Mouse (Mus musculus) heart, postnatal 4 days (tissue): ENCODE measurements around the gene Klhl8. TPM values are rescaled to one million over a fixed set of nuclear protein-coding genes. Genes with fewer than 3 reads are reported as not detected.
"Not testable (repeated sequence)": the region's sequence is repeated elsewhere in the genome, so short reads cannot be mapped to it uniquely, and the experiment has no call there.

Experiments
- DNase-seq: peaks from one replicate; pipeline ENCODE4 v3.0.0; 2021
- total RNA-seq, 2 experiments: library from RNA; stranded (reverse); gene quantifications; 2 replicates each; pipeline ENCODE4 v1.2.3; 2021

Gene Klhl8
- total RNA-seq = 10 to 100 TPM; 12.1 to 13.1 TPM

GRCm38 (mm10) chr5:103910748-103911409, at the start of gene Klhl8:
TSS of gene Klhl8 (minus strand) at chr5:103911259.
- DNase-seq = peak; percentile 88

- DNase-seq = no peak
Measured at GRCm38 (mm10) chr5:103954638-103955037, 43.6 kb upstream of the Klhl8 start.

GRCm38 (mm10) chr5:103953135-103954083, 42.4 kb upstream of the Klhl8 start:
- peak; percentile 23 for DNase-seq

GRCm38 (mm10) chr5:103950138-103950537, 39.1 kb upstream of the Klhl8 start:
- not testable (repeated sequence) for DNase-seq

GRCm38 (mm10) chr5:103943183-103943582, 32.1 kb upstream of the Klhl8 start:
- no peak for DNase-seq

- no peak for DNase-seq
Measured at GRCm38 (mm10) chr5:103939856-103940255, 28.8 kb upstream of the Klhl8 start.

GRCm38 (mm10) chr5:103939350-103939652, 28.2 kb upstream of the Klhl8 start:
- DNase-seq = no peak

- DNase-seq = no peak
Measured at GRCm38 (mm10) chr5:103938547-103939349, 27.7 kb upstream of the Klhl8 start.

GRCm38 (mm10) chr5:103936906-103937589, 26.0 kb upstream of the Klhl8 start:
- peak; percentile 26 for DNase-seq

- DNase-seq = not testable (repeated sequence)
Measured at GRCm38 (mm10) chr5:103931924-103932323, 20.9 kb upstream of the Klhl8 start.

- no peak for DNase-seq
Measured at GRCm38 (mm10) chr5:103930511-103930910, 19.5 kb upstream of the Klhl8 start.

GRCm38 (mm10) chr5:103928196-103928550, 17.1 kb upstream of the Klhl8 start:
- no peak for DNase-seq

GRCm38 (mm10) chr5:103927429-103928195, 16.6 kb upstream of the Klhl8 start:
- DNase-seq = peak; percentile 97

- no peak for DNase-seq
Measured at GRCm38 (mm10) chr5:103926398-103926797, 15.3 kb upstream of the Klhl8 start.

- no peak for DNase-seq
Measured at GRCm38 (mm10) chr5:103923755-103924154, 12.7 kb upstream of the Klhl8 start.

- no peak for DNase-seq
Measured at GRCm38 (mm10) chr5:103923101-103923500, 12.0 kb upstream of the Klhl8 start.

GRCm38 (mm10) chr5:103922436-103922835, 11.4 kb upstream of the Klhl8 start:
- no peak for DNase-seq

GRCm38 (mm10) chr5:103919497-103919896, 8.4 kb upstream of the Klhl8 start:
- DNase-seq = no peak

GRCm38 (mm10) chr5:103918233-103918632, 7.2 kb upstream of the Klhl8 start:
- no peak for DNase-seq

GRCm38 (mm10) chr5:103917357-103917895, 6.4 kb upstream of the Klhl8 start:
- DNase-seq = no peak
